Mouse (Mus musculus): Measurements from ENCODE around the gene Polr1a. TPM values are rescaled to one million over a fixed set of nuclear protein-coding genes. Genes with fewer than 3 reads are reported as not detected.

Gene Polr1a
- polyA plus RNA-seq, 2 experiments from 2014 or later, result 22.7 to 37.1 TPM

DNA sequence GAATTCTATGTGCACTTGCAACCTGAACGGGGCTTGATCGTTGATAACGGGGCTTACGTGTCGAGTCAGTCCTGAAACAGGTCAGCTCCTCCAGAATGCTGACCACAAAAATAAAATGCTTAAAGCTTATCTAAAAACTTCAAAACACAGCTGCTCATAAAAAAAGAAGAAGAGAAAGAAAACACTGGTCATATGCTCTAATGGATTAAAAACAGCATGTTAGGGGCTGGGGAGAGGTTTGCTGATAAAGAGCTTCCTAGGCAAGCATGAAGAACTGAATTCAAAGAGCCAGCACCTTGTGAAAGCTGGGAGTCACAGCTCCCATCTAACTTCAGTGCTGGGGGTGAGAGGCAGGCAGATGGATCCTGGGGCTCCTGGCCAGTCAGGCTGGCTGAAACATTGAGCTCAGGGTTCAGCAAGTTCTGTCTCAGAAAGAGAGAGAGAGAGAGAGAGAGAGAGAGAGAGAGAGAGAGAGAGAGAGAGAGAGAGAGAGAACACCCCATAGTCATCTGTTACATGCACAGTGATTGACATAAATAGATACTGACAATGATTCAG lies 92.4 kb downstream of the Polr1a start:
- no peak for ATAC-seq

DNA sequence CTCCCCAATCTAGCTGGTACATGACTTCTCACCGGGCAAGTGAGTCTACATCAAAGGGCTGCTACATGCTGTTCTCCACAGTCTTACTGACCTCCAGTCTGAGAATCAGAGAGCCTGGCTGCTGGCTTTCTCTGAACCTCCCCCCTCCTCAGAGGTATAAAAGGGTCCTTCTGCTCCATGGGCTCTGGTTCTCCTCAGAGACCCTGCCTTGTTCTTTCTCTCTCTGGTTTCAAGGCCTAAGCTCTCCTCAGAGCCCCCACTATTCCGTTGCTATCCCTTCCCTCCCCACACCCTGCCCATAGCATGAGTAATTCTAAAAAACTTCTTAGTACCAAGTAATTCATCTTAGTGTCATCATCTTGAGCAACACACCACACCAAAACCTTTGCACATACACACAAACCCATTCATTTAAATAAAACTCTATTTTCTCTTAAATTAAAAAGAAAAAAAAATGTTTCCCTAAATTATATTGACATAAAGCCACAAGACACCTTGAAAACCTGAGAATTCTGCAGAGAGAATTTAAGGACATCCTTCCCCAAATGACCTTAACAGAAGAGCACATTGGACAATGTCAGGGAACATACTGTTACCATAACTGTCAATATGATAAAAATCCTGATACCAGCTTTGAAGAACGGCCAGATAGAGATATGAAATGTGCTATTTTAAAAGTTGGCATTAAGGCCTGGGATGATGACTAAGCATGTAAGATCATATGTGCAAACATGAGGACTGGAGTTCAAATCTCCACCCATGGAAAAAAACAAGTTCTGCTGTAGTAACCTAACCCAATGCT lies 98.8 kb downstream of the Polr1a start:
- no peak for ATAC-seq

DNA sequence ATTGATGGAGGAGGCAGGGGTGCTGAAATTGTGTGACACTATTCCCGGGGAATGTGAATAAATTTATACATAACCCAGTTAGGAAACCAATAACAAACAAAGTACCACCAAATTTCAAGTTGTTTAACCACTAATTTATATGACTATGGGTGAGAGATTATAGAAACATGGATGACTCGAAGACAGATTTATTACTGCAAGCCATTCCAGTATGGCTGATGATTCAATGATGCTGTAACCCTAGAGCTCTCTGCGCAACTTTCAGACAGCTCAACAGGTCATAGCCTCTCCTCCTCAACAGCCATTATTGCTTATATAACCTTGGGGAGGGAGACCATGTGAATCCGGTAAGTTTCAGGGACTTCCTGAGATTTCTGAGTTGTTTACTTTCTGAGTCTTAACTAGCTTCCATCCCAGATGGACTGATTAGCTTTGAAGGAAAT lies 99.4 kb downstream of the Polr1a start:
- ATAC-seq, result no peak

DNA sequence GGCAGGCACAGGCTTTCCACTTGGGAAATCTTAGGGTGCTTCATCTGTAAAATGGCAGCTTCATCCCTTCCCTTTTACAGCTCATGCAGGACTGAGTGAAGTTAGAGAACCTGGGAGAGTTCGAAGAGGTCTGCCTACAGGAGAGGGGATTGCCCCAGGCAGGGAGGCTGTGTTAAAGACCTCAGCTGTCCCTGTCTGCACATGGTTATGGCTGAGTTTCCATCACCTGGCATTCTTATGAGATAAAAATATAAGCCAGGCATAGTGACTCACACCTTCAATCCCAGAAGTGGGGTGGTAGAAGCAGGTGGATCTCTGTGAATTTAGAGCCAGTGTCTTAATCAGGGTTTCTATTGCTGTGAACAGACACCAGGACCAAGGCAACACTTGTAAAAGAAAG lies 100.6 kb downstream of the Polr1a start:
- ATAC-seq, result no peak

DNA sequence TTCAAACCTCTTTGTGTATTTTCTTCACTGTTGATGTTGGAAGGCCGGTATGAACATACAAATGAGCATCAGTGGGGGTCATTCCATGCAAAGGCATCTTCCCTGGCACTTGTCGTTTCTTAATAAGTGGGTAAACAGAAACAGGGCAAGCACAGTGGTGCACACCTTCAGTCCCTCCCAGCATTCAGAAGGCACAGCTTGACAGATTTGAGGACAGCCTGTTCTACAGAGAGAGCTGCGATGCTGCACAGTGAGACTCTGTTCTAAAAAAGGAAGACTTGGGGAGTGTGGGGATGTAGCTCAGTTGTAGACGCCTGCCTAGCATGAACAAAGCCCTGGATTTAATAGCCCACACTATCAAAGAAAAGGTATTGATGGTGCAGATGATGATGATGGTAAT lies 105.2 kb downstream of the Polr1a start:
- ATAC-seq, result no peak

DNA sequence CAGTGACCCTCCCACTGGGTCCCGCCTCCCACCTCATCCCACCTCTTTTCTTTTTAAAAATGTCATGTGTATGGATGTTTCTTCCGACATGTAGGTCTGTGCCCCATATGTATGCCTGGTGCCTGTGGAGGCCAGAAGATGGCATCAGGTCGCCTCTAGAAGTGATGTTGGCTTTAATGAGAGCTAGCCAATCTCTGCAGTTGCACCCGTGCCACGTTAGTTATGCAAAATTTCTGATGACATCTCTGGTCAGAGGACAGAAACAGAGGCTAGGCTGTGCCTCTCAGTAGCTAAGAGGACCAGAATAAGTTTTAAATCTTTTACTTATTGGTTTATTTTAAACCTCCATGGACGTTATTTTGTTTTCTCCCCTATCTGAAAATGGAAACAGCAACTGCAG lies 109.2 kb downstream of the Polr1a start:
- ATAC-seq, result no peak

DNA sequence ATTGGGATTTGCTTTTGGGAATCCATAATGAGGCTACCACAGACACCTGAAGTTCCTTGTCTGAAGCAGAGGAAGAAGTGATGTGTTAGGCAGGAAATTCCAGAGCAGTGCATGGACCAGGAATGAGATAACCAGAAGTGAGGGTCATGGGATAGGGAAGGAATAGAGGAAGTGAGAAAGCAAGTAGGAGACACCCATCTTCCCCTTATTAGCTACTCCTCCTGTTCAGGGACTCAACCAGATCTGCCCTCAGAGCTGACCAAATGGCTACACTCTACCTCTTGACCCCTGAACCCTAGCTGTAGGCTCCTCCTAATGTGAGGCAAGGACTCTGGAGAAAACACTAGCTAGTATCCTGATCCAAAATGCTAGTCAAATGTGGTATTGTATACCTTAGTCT lies 116.6 kb downstream of the Polr1a start:
- ATAC-seq, result no peak

DNA sequence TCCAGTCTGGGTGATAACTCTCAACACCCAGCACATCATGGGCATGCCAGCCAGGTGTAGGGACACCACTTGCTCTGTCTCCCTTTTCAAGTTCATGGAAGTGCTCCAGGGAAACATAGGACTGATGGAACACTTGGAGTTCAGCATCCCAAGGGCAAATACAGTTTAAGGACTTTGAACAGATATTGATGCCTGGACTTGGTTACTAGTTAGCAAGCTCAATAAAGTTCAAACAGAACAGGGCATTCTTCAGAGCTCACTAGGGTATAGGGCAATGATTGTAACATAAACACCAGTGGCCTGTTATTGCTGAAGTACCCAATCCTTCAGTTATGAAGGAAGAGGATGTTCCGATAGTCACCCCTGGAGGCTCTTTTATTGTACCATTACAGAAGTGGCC lies 119.2 kb downstream of the Polr1a start:
- no peak for ATAC-seq

DNA sequence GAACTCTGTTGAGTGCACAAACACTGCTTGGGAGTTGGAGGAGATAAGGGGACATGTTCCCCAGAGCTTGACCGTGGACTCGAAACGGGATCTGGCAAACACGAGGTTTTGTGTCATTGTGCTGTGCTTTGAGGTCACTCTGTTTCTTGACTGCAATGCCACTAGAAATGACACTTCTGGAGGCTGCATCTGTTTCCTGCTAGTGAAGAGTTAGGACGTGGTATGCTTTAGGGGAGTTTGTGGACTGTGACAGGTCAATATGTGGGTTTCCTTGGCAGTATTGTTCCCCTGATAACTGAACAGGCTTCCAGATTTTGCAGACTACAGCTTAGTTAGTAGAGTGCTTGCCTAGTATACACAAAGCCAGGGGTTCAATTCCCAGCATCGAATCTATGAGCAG lies 120.8 kb downstream of the Polr1a start:
- ATAC-seq, result no peak

Other genes with a start within 250 kb of the Polr1a start
- gene Reep1, start 201.5 kb upstream of the Polr1a start, polyA plus RNA-seq (2017; shearing (Covaris generic)), result 1 to 10 TPM in 1 of 2 experiments, under 1 TPM in 1; 0.74 to 1.8 TPM
- gene Mrpl35, start 82.1 kb upstream of the Polr1a start, polyA plus RNA-seq (2017; shearing (Covaris generic)), result 10 to 100 TPM; 51.8 to 63.1 TPM
- gene Immt, start 77.7 kb upstream of the Polr1a start, polyA plus RNA-seq (2017; shearing (Covaris generic)), result 100 to 1,000 TPM; 149 to 174 TPM
- 10 to 100 TPM; 92.3 to 95.6 TPM for gene Ptcd3, start 303 bp upstream of the Polr1a start, polyA plus RNA-seq (2017; shearing (Covaris generic))
- 1 to 10 TPM in 1 of 2 experiments, under 1 TPM in 1; 0.66 to 1.1 TPM for gene St3gal5, start 188.5 kb downstream of the Polr1a start, polyA plus RNA-seq (2017; shearing (Covaris generic))

All from CD4-positive, CD25-positive, alpha-beta regulatory T cell, adult 4 months (primary cell).